Mouse (Mus musculus) embryonic fibroblast, embryonic 13.5 days (primary cell): Measurements from ENCODE around the gene Selenot.

Experiments
- CTCF ChIP-seq: IDR thresholded peaks from 2 replicates; pipeline ENCODE4 v1.5.1; 2011; ENCODE audit warnings: mild to moderate bottlenecking, control low read depth, low read length, moderate library complexity, borderline replicate concordance; ENCODE audit not compliant: insufficient read depth
- POLR2A ChIP-seq: IDR thresholded peaks from 2 replicates; pipeline ENCODE4 v1.6.1; 2011; ENCODE audit warnings: low read depth, mild to moderate bottlenecking, control low read depth, low read length, moderate library complexity

GRCm38 (mm10) chr3:58609985-58610384 is 33.5 kb downstream of the Selenot start:
- TF ChIP-seq POLR2A (no peak), CTCF (no peak)
